Mouse (Mus musculus) heart, postnatal 0 days (tissue): Measurements from ENCODE around the gene Ppm1f.
A peak's percentile ranks its signal among the peaks of the same experiment; 100 is the strongest.

Experiments
- CTCF ChIP-seq: IDR thresholded peaks from 2 replicates; pipeline ENCODE4 v1.5.1; 2016; ENCODE audit warnings: antibody characterized with exemption, control low read depth, low read depth
- EP300 ChIP-seq: IDR thresholded peaks from 2 replicates; pipeline ENCODE4 v1.6.1; 2016; ENCODE audit warnings: antibody characterized with exemption, low read depth

GRCm38 (mm10) chr16:16896382-16897055 lies at the start of gene Ppm1f:
- TF ChIP-seq CTCF (peak; percentile 96), EP300 (no peak)
